Mouse (Mus musculus) heart, postnatal 0 days (tissue): ENCODE measurements at regions not wholly inside any gene's neighbourhood (a gene's known extent, or its start where the extent isn't known, plus 50 kb on each side); places are given as distances from the start of the nearest gene placed in this dataset.

Experiments
- CTCF ChIP-seq: IDR thresholded peaks from 2 replicates; pipeline ENCODE4 v1.5.1; 2016; ENCODE audit warnings: antibody characterized with exemption, control low read depth, low read depth
- EP300 ChIP-seq: IDR thresholded peaks from 2 replicates; pipeline ENCODE4 v1.6.1; 2016; ENCODE audit warnings: antibody characterized with exemption, low read depth

DNA sequence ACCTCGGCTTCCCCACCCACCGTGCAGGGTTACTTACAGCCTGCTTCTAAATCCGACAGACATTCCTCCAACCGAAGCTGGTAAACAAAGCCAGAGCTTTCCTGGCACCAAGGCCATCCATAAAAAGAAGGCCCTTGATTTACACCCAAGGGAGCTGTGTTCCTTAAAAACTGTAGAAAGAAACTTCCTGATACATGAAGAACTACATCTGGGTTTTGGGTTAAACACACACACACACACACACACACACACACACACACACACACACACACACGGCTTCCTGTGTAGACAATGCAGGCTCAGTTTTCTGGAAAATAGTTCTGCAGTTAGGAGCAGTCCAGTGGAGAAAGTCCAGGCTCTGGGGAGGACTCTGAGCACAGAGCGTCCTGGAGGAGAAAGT is 157.2 kb upstream of the Tle3 start:
- no peak for TF ChIP-seq CTCF
- TF ChIP-seq EP300: peak; percentile 91
